Mouse (Mus musculus) adrenal gland, postnatal 25 days (tissue): ENCODE results near the gene Pip4p1. TPM values are rescaled to one million over a fixed set of nuclear protein-coding genes. Genes with fewer than 3 reads are reported as not detected.
"Not testable (repeated sequence)": the region's sequence is repeated elsewhere in the genome, so short reads cannot be mapped to it uniquely, and the experiment has no call there.

ENCODE experiments used
- DNase-seq: peaks from one replicate; pipeline ENCODE4 v3.0.0; 2021; ENCODE audit warnings: mixed read lengths
- long read RNA-seq: library from polyadenylated mRNA; stranded (forward); transcript quantifications from one replicate; pipeline ENCODE4 v2.0.0, GENCODE M21; 2021
- total RNA-seq: library from RNA; stranded (reverse); gene quantifications from 2 replicates; pipeline ENCODE4 v1.2.3, GENCODE M21; 2021

The Pip4p1 gene
- 75.5 and 78.7 TPM in 2 replicates for total RNA-seq
- long read RNA-seq, transcript Pip4p1-205 (7 exons, 2,755 nt) = major isoform, 30 of 59 reads
- long read RNA-seq, transcript Pip4p1-201 (7 exons, 1,594 nt) = minor isoform, 13 of 59 reads
- long read RNA-seq, partial matches to known transcripts = 8 of 59 reads
- long read RNA-seq, other reads (novel, unspliced or antisense) = 8 of 59 reads

DNA sequence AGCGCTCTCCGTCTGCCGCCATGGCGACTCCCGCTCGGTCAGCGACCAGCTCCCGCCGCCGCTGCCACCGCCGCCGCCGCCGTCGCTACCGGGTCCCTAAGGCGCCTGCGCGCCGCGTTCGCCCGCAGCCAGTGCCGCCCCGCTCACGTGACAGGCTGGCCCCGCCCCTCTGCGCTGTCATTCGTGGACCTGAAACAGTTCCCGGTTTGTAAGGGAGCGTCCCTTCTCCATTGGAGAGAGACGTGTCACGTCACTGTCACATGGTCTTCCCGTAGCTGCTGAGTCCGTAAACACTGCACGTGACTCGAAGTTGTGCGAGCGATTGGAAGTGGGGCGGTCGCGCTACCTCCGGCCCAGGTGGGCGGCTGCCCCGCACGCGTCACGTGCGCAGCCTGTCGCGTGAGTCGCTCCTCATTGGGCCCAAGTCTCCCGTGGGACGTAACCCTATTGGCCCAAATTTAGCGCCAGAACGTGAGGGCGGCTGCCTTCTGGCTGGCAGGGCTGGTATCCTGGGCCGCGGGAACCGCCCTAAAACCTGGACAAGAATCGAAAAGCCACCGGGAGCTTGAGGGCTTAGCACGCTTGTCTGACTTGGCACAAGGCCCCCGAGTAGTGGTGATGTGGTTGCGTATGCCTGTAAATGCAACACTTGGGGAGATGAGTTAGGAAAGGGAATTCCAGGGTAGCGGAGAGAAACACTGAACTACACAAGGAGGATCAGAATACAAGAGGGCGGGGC is at the start of gene Pip4p1, which contains the start of gene Pnp:
Pip4p1 (minus strand) TSS at position 103 of the 739 bp plus-strand sequence.
Pnp (plus strand) TSS at position 329 of the 739 bp plus-strand sequence.
- peak; percentile 99 for DNase-seq

DNA sequence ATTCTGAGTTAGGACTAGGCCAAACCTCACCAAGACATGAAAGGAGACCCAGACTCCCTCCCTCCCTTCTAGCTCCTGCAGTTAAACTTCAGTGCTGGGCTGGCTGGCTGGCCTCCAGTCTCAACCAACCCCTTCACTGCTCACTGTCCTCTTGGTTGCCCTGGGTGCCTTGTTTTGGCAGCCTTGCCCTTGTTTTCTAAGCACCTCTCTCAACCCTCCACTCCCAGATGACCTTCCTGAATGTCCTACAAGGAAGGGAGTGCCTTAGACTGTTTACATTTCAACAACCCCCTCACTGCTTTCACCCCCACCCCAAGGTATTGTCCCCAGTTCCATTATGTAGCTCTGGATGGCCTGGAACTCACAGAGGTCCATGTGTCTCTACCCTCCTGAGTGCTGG is 49.0 kb upstream of the Pip4p1 start:
- no peak for DNase-seq

GRCm38 (mm10) chr14:50978451-50978850 is 47.8 kb upstream of the Pip4p1 start:
- not testable (repeated sequence) for DNase-seq

- no peak for DNase-seq
Observed at GRCm38 (mm10) chr14:50976674-50977073, 46.0 kb upstream of the Pip4p1 start.

- DNase-seq = no peak
Observed at GRCm38 (mm10) chr14:50975001-50975400, 44.3 kb upstream of the Pip4p1 start.

- DNase-seq = no peak
Observed at GRCm38 (mm10) chr14:50973700-50974099, 43.0 kb upstream of the Pip4p1 start.

- DNase-seq = not testable (repeated sequence)
Observed at GRCm38 (mm10) chr14:50973054-50973453, 42.4 kb upstream of the Pip4p1 start.

- no peak for DNase-seq
Observed at GRCm38 (mm10) chr14:50970822-50971221, 40.2 kb upstream of the Pip4p1 start.

DNA sequence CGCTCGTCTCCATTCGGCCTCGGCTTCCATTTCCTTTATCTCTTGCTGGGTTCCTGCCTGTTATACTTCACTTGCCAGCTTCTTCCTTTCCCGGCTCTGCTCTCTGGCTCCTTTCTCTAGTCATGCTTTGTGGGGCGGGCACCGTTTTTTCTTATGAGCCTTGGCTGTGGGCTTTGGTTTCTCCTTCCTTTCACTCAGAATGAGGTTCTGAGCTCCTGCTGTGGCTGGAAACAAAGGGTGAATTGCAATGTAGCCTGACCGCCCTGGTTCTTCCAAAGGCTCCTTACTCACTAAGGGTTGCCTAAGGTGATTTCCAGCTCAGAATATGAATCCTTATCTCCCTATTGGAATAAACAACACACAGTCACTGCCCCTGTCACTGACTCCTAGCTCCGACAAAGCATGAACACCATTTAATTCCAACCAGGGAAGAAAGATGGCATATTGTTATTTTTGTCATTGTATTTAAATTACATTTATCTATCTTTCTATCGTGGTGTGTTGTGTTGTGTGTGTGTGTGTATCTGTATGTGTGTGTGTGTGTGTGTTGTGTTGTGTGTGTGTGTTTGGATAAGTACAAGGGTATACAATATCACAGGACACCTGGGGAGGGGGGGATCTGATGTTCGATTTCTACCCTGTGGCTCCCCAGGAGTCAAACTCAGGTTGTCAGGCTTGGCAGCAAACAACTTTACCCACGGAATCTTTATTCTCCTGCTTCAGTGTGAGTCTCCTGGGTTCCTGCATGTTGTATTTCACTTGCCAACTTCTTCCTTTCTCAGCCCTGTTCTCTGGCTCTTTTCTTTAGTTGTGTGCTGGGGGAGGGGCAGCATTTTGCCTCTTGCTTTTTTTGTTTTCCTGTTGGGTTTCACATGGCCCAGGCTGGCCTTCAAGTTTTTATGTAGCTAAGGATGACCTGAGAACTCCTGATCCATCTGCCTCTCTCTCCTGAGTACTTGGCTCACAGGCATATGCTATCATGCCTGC is 39.2 kb upstream of the Pip4p1 start:
- DNase-seq = no peak

GRCm38 (mm10) chr14:50969041-50969440 is 38.4 kb upstream of the Pip4p1 start:
- DNase-seq = no peak

GRCm38 (mm10) chr14:50968216-50968980 is 37.7 kb upstream of the Pip4p1 start:
- DNase-seq = no peak

DNA sequence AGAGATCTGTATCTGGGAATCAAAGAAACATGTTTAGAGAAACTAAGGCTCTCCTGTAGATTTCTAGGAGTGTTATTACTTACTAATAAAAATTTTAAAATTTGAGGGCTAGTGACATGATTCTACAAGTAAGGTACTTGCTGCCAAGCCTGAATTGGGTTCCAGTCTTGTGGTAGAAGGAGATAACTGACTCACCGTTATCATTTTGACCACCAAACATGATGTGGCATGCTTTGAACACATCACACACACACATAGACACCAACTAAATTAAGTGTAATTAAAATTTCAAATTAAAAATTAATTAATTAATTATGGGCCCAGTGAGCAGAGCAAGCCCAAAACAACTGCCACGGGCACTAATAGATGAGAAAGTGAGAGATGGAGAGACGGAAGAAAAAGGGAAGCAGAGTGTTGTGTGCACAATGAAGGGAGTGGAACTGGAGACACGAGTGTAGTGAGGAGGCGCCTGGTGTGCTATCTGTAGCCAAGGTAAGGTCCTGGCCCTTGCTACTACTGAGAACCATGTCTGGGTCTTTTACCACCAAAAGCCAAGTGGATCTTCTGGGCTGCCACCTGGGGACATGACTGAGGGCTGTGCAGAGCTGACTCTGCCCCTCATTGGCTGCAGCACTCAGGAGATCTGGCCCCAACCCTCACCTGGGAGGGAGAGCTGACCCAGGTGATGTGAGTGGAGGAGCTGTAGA is 27.8 kb upstream of the Pip4p1 start:
- not testable (repeated sequence) for DNase-seq

- DNase-seq = not testable (repeated sequence)
Observed at GRCm38 (mm10) chr14:50957146-50957545, 26.5 kb upstream of the Pip4p1 start.

- DNase-seq = not testable (repeated sequence)
Observed at GRCm38 (mm10) chr14:50956724-50957123, 26.1 kb upstream of the Pip4p1 start.

GRCm38 (mm10) chr14:50955942-50956508 is 25.4 kb upstream of the Pip4p1 start, which contains the start of gene Pnp2:
Gene Pnp2 (plus strand): TSS chr14:50955992.
- DNase-seq = peak; percentile 49

GRCm38 (mm10) chr14:50955487-50955886 is 24.8 kb upstream of the Pip4p1 start:
- no peak for DNase-seq

- DNase-seq = not testable (repeated sequence)
Observed at GRCm38 (mm10) chr14:50945526-50945925, 14.9 kb upstream of the Pip4p1 start.

DNA sequence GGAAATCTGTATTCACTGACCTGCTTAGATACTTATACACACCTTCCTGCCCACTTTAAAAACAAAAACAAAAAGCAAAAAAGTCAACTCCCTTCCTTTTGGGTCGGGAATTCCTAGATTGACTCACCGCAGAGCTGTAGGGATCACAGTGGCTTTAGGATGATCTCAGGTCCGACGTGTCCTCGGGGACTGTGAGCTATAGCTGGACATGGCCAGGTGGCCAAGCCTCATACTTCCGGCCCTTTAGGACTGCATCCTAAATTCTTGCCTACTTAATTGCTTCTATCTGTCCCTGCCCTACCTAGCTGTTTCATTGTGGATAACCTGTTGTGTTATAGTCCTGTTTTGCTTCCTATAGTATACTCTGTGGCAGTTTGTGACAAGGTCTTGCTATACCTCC is 14.4 kb upstream of the Pip4p1 start:
- not testable (repeated sequence) for DNase-seq

DNA sequence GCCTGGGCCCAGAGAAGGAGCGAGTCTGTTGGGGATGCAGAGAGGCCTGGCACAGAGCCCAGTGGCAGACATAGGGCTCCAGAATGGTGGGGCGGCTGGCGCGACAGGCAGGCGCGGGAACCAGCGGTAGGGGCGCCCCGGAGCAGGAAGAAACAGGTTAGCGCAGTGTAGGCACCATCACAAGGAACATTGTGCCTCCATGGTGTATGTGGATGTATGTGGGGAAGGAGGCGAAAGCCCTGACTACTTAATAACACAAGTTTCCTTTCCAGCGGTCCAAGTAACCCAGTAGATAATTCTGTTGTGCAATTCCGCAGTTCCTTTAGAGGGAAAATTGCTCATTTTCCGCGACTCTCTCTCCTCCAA is 14.0 kb upstream of the Pip4p1 start:
- not testable (repeated sequence) for DNase-seq

DNA sequence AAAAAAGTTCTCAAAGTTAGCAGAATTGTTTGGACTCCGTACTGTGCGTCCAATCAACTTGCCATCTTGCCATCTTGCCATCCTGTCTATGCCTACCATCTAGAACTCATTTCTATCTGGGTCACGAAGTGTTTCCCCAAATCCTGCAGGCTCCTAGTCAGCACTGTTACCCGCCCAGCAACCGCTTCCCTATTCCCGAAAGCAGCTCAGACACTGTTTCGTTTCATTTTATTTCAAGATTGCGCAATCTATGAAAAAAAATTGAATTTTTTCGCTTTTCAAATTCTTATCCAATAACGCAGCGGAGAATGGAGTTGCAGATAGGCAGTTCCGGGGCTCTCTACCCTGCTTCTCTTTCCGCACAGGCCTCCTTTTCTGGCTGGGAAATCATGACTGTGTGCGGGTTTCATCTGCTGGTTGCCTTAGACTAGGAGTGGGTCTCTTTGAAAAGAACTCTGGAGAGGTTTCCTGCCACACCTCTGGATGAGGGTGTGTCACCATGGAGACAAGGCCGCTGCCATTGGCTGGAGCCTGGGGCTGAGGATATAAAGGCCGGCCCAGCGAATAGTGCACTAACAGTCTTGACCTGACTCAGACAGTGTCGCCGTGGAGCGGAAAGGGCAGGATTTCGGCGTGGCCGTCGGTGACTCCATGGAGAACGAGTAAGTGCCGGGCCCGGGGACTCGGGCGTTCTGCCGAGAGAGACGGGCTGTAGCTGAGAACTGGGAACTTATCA is 13.4 kb upstream of the Pip4p1 start, which contains the start of gene Gm49342:
Gm49342 (plus strand) TSS at position 586 of the 736 bp plus-strand sequence.
- DNase-seq = peak; percentile 95
